Mouse (Mus musculus) right cerebral cortex, adult 2 months (tissue): Measurements from ENCODE around the gene 2510039O18Rik.

Experiments
- DNase-seq, 2 experiments: peaks; one replicate each; pipeline ENCODE4 v3.0.0; 2021 to 2022; ENCODE audit warnings: low spot score in 2 of 2

The 2510039O18Rik gene

DNA sequence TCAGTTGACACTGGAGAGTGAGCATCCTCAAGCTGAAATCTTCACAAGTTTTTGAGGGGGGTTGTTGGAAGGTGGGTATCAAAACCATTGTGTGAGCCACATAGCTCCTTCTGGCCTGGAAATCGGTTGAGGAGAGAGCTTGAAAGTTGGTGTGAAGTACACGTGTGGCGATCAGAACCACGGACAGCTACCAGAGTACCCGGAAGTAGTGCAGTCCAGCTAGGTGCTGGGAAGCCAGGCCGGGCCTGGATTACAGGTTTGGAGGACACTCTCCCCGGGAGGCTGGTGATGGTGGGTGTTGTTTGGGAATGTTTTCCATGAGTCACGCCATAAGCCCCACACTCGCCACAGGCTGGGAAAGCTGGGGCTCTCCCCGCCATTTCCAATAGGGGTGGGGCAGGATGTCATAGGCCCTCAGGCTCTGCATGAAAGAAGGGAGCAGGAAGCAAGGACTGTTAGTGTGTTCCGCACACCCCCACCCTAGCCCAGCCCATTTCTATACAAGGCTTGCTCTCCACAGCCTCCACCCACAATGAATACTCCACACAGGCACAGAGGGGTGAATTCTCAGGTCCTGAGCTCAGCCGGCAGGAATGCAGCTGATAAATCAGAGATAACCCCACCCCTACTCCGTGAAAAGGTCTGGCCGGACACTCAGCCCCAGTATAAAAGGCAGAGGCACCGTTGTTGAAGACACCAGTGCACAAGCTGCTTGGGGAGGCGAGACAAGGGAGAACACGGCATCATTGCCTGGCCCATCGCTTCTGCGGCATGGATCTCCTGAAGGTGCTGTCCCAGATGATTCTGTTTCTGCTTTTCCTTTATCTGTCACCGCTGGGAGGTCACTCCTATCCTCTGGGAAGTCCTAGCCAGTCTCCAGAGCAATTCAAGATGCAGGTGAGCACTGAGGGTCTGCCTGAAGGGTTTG, 44.8 kb downstream of the 2510039O18Rik start, which contains the start of gene Nppb:
Nppb (plus strand) TSS at position 584 of the 928 bp plus-strand sequence.
- no peak for DNase-seq

DNA sequence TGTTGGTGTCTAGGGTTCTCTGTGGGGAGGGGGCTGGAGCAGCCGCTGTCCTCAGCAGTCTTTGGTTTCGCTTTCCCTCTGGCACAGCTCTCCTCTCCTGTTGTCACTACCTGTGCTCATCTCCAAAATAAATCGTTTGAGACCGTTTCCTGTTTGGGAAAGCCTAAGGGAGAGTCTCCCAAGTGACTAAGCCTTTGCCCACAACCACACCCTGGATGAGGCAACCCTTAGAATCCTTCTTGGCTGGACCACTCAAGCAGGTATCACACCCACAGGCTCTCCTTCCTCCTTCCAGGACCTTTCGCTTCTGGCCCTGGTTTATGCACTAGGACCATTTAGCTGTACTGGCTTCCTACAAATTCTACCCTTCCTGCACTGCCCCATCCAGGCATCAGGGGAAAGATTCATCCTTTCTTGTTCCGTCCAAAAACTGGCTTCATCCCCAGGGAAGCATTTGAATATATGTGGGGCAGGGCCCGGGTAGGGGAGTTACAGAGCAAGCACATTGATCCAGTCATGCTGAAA, 52.9 kb downstream of the 2510039O18Rik start:
- no peak for DNase-seq

DNA sequence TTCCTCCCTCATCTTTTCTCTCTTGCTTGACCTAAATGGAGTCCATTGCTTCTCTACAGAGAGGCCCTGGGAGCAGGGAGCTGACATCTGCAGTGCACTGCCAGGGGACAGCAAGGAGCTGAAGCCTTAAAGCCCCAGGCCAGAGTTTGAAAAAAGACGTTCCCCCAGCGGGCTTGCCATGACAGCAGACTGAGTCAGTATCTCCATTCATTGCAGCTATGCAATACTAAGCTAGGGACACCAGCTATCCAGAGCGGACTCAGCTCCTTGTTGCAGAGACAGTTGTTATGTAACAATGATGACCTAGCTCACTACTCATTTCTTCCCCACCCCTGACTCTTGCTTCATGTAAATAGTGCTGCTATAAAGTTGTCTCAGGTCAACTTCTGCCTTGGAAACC, 54.6 kb downstream of the 2510039O18Rik start:
- no peak for DNase-seq
